Mouse (Mus musculus) kidney, postnatal 25 days (tissue): ENCODE data around the gene Scube2.

Source experiments
- DNase-seq, 2 experiments: peaks; one replicate each; pipeline ENCODE4 v3.0.0; 2021; ENCODE audit warnings: mixed read lengths in 2 of 2

Gene Scube2

GRCm38 (mm10) chr7:109849750-109850434 lies 15.6 kb downstream of the Scube2 start:
- DNase-seq, result no peak

GRCm38 (mm10) chr7:109848867-109849733 lies 16.4 kb downstream of the Scube2 start:
- no peak for DNase-seq

DNA sequence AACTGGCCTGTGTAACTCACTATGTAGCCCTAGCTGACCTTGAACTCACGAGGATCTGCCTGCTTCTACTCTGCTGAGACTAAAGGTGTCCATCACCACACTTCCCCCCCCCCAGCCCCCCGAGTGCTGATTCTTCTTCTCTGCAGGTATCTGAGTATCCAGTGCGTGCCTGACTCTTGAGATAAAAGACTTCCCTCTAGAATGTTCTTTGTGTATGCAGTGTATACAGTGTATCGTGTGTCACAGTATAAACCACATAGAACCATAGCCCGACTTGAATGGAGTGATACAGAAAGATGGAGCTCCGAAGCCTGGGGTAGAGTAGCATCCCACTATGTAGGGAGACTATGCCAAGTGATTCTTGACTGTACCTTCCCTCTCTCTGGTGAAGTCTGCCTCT lies 21.4 kb downstream of the Scube2 start:
- DNase-seq, result no peak

DNA sequence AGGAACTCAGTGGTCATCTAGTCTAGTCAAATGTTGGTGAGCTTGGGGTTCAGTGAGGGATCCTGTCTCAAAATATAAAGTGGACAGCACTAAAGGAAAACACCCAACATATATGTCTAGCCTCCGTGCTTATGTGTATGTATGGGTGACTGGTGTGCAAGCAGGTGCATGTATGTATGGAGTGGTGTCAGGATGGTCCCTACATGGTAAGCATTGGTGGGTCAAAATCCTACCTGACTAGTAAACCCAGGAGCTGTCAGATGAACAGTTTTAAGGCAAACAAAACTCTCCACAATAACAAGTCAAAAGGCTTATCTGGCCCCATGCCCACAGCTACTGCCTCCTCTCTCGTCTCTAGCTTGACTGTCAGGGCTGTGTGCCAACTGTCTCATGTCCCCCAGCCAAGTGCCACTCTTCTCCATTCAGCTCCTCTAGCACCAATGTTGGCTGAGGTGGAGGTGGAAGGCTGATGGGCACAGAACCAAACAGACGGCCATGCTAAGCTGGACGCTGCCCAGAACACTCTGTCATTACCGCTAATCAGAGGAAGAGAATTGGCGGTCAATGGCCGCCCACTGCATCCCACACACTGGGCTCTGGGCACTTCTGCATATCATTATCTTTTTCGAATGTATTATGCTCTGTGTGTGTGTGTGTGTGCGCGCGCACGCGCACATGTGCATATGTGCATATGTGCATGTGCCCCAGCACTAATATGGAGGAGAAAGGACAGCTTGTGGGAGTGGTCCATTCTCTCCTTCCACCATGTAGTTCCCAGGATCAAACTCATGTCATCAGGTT lies 23.7 kb downstream of the Scube2 start:
- DNase-seq, result peak in 1 of 2 experiments; percentile 5

DNA sequence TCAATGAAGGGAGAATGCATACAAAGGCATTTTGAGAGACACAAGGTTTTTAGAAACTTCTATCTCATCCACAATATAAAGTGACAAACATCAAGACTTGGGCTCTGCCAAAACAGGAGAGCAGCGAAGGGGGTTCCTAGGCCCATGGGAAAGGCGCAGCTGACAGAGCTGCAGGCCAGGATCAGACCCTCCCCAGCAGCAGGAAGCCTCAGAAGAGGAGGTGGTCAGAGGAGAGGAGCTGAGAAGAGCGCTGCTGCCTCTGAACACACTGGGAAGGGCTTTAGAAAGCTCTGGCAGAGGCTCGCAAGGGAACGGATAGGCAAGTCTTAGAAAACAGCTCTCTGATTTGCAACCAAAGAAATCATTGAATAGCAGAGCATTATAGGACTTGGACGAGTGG lies 24.4 kb downstream of the Scube2 start:
- no peak for DNase-seq

DNA sequence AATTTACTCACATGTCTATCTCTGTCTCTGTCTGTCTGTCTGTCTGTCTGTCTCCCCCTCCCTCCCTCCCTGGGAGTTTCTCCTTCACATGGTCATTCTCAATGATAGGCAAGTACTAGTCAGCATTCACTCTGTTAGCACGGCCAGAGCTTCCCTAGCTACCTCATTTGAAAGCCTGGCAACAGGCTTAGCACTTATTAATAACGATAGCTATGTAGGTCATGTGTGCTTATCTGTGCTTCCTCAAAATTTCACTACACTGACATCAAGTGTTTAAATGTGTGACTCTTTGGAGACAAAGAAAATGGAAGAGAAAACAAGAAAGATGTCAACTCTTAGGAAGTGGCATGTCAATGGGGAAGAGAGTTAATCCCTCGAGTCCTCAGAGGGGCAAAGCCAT lies 26.9 kb downstream of the Scube2 start:
- DNase-seq, result no peak

- no peak for DNase-seq
Observed at GRCm38 (mm10) chr7:109837651-109838050, 27.8 kb downstream of the Scube2 start.

DNA sequence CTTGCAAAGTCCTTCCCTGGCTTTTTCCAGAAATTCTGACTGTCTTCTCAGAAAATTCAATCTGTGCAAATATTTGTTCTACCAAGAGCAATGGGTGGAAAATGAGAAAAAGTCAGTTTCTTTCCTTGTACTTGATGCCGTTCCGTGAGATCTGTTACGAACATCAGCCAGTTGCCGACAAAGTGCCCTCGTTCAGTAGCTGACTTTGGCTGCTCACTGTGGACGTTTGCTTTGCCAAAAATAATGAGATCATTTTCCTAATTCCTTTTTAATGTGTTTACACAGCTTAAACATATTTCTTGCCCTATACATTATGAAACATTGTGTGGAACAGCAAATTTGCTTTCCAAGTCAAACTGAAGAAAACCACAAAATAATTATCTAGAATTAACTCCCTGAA lies 30.6 kb downstream of the Scube2 start:
- no peak for DNase-seq

GRCm38 (mm10) chr7:109831376-109831775 lies 34.1 kb downstream of the Scube2 start:
- no peak for DNase-seq

DNA sequence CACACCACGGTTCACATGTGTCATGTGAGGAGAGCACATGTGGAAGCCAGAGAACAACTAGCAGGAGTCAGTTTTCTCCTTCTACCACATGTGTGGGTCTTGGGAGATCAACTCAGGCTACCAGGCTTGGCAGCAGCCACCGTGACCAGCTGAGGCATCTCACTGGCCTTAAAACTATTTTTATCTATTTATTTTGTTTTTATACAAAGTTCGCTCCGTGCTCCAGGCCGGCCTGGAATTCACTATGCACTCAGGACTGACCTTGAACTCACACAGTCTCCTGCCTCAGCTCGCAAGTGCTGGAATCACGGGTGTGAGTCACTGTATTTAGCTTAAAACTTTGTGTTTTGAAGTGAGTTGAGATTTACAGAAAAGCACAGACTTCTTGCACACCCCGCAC lies 38.6 kb downstream of the Scube2 start:
- peak; percentile 12 to 42 for DNase-seq

- DNase-seq, result no peak
Observed at GRCm38 (mm10) chr7:109825293-109825692, 40.2 kb downstream of the Scube2 start.

GRCm38 (mm10) chr7:109818600-109818999 lies 46.9 kb downstream of the Scube2 start:
- DNase-seq, result no peak

GRCm38 (mm10) chr7:109817954-109818353 lies 47.5 kb downstream of the Scube2 start:
- no peak for DNase-seq

GRCm38 (mm10) chr7:109813330-109814140 lies 51.9 kb downstream of the Scube2 start:
- DNase-seq, result no peak

DNA sequence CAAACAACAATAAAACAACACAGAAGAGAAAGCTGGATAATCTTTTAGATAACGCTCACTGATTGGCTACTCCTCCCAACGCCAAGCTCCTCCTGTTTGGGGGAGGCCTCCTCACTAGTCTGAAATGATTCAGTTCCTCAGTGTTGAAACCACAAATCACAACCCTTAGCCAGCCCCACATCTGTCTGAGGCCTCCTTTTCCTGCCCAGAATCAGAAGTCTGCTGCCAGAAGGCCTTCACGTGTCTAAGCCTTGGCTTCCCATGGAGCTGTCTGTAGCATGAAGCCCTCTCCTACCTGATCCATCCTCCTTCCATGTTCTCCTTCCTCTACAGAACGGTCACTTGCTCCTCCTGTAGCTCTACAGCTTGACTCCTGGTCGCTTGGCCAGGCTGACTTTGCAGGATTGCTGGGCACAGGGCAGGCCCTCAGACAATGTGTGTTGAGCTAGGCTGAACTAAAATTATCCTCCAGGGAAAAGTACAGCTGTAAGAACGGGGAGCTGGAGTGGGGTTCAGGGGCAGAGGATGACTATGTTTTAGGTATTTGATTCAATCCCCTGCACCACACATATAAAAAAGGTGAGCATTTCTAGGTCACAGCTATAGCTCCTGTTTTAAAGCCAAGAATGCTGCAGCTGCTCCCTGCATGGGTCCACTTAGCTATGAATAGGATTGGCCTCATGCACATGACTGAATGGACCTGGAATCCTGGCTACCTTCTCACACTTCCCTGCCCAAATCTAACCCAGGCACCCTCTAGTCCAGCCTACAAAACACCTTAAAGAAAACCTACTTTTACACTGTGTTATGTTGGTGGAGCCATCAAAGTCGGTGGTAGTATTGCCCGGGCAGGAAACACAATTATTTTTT lies 57.6 kb downstream of the Scube2 start:
- no peak for DNase-seq

DNA sequence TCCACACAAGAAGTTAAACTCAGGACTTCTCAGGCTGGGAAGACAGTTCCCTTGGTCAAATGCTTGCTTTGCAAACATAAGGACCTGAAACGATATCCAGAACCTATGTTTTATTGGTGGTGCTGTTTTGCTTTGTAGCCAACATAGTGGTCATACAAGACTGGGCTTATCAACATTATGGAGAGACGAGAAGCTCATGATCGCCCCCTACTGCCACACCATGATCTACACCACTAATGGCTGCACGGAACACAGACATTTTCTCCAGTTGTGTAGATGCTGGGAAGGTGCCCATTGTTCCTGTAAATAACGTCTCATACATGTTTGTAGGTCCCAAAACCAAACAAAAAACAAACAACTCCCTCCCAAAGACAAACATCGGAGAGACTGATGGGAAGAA lies 60.6 kb downstream of the Scube2 start:
- DNase-seq, result peak in 1 of 2 experiments; percentile 68

- no peak for DNase-seq
Observed at GRCm38 (mm10) chr7:109804355-109804754, 61.1 kb downstream of the Scube2 start.

GRCm38 (mm10) chr7:109803516-109803915 lies 62.0 kb downstream of the Scube2 start:
- no peak for DNase-seq

DNA sequence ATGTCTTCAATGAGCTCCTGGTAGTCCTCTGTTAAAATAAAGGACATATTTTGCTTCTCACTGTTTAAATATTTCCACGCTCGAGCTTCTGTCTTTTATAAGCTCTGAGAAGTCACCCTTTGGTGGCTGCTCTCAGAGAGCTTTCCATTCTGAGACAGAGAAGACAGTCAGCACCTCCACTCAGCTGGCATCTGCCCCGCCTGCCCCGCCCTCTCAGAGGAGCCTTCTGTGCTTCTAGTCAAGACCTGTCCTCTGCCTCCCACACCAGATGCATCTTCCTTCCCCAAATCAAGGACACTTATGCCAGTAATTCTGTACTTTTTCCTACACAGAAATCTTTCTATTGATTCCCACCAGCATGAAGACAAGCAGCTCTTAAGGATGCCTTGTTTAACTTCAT lies 64.9 kb downstream of the Scube2 start:
- DNase-seq, result no peak

- peak in 1 of 2 experiments; percentile 19 for DNase-seq
Observed at GRCm38 (mm10) chr7:109799168-109799567, 66.3 kb downstream of the Scube2 start.

- no peak for DNase-seq
Observed at GRCm38 (mm10) chr7:109795564-109795963, 69.9 kb downstream of the Scube2 start.
